Mouse (Mus musculus) E14TG2a.4 (cell line): ENCODE measurements around the gene Gm10643.

Experiments
- CTCF ChIP-seq: conservative IDR thresholded peaks from 2 replicates; pipeline ENCODE4 v1.5.1; 2014; ENCODE audit warnings: low read length
- POU5F1 ChIP-seq: IDR thresholded peaks from 2 replicates; pipeline ENCODE4 v1.6.1; 2014; ENCODE audit warnings: low read length, borderline replicate concordance

GRCm38 (mm10) chr8:84023631-84024030 lies 41.3 kb downstream of the Gm10643 start:
- no peak for TF ChIP-seq CTCF
- TF ChIP-seq POU5F1 = no peak
